Mouse (Mus musculus) adrenal gland, adult 8-10 months (tissue): ENCODE results near the gene Trmt6. TPM values are rescaled to one million over a fixed set of nuclear protein-coding genes. Genes with fewer than 3 reads are reported as not detected.

ENCODE experiments used
- total RNA-seq, 4 experiments: library from RNA; stranded (reverse); gene quantifications; 2 replicates each; pipeline ENCODE4 v1.2.4; 2022

The Trmt6 gene
- total RNA-seq, 4 experiments from 2014 or later: 21.8 to 30.5 (median 28.1) TPM

Other genes starting within 250 kb of the Trmt6 start
- gene Gpcpd1, start 228.3 kb downstream of the Trmt6 start, total RNA-seq: 10 to 100 TPM; 19.5 to 61.3 (median 25.4) TPM
- 10 to 100 TPM; 10.7 to 12.1 (median 11.9) TPM for gene Shld1, start 129.1 kb downstream of the Trmt6 start, total RNA-seq
- gene Chgb, start 34.8 kb downstream of the Trmt6 start, total RNA-seq: 1,000 to 10,000 TPM; 1,792 to 2,284 (median 1,895) TPM
- 1 to 10 TPM; 3.5 to 4.1 (median 3.9) TPM for gene Mcm8, start 86 bp upstream of the Trmt6 start, total RNA-seq
- gene Crls1, start 30.6 kb upstream of the Trmt6 start, total RNA-seq: 10 to 100 TPM; 58.7 to 99.6 (median 68.6) TPM
- 1 to 10 TPM; 2.5 to 4.4 (median 3.3) TPM for gene Lrrn4, start 64.8 kb upstream of the Trmt6 start, total RNA-seq
- not detected for gene Fermt1, start 129.9 kb upstream of the Trmt6 start, total RNA-seq